Mouse (Mus musculus): ENCODE results near the gene Dio1. TPM values are rescaled to one million over a fixed set of nuclear protein-coding genes. Genes with fewer than 3 reads are reported as not detected.

Gene Dio1
- total and polyA plus RNA-seq, 3 experiments: 0.13 TPM; not detected in 2

- TF ChIP-seq E2F4 (IDR thresholded peaks at IDR 0.05; ENCODE audit: borderline replicate concordance, low read depth, low read length) (no peak), CHD2 (IDR thresholded peaks at IDR 0.05; ENCODE audit: low read length) (no peak), POLR2A (IDR thresholded peaks at IDR 0.05; ENCODE audit: control insufficient read depth in 1 of 2, insufficient read depth in 1 of 2, low read depth in 1 of 2, low read length in 2 of 2, poor library complexity in 1 of 2) (no peak), NRF1 (IDR thresholded peaks at IDR 0.05; ENCODE audit: insufficient read depth, low read depth, low read length, poor library complexity, severe bottlenecking) (no peak)
Observed at GRCm38 (mm10) chr4:107250494-107250893, 56.5 kb downstream of the Dio1 start (continued).

DNA sequence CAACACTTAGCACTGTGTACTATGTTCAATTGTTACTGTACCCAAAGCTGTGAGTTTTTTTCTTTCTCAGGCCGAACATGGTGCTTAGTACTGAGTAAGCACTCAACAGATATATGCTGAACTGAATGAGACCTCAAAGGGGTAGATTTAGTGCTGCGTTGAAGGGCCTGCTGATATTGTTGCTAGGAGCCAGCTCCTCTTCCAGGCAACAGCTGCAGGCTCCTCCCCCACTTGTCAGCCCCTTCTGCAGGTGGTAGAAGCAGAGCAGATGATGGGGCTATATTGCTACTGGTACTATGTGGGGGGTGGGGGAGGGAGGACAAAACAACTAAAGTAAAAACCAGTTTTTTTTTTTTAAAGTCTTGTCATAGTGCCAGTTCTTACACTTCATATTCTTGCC, 57.5 kb downstream of the Dio1 start:
- peaks cover 7 to 17% of the 10 kb centered on the region in 2 experiments for H3K36me3 ChIP-seq (ENCODE audit: control insufficient read depth in 1 of 2, insufficient read depth in 2 of 2, low read length in 2 of 2)
- peaks cover 13 to 20% of the 10 kb centered on the region in 2 experiments for H3K4me1 ChIP-seq (ENCODE audit: control insufficient read depth in 1 of 2, insufficient read depth in 2 of 2, low read length in 2 of 2)
- H3K27ac ChIP-seq (ENCODE audit: control insufficient read depth, low read depth, low read length): no peak overlapping the region
- H3K4me3 ChIP-seq (ENCODE audit: control insufficient read depth in 1 of 2, insufficient read depth in 1 of 2, low read depth in 2 of 2, low read length in 2 of 2): no peak overlapping the region
- H3K27me3 ChIP-seq (ENCODE audit: control insufficient read depth in 1 of 2, insufficient read depth in 2 of 2, low read length in 2 of 2): no peaks in the 10 kb centered on the region
- DNase-seq (ENCODE audit: low read depth, low spot score): peak; percentile 15
- no peak overlapping the region for H3K9ac ChIP-seq (ENCODE audit: control insufficient read depth, low read depth, low read length, poor library complexity, severe bottlenecking)
- H3K9me3 ChIP-seq (replicated peaks; ENCODE audit: insufficient read depth, low read length): no peaks in the 10 kb centered on the region
- no peak for TF ChIP-seq HCFC1 (IDR thresholded peaks at IDR 0.05; ENCODE audit: low read depth, low read length)
- TF ChIP-seq GABPA (IDR thresholded peaks at IDR 0.05; ENCODE audit: low read depth, low read length): no peak
- no peak for TF ChIP-seq MXI1 (IDR thresholded peaks at IDR 0.05; ENCODE audit: low read depth, low read length)
- no peak for TF ChIP-seq POLR2AphosphoS2 (IDR thresholded peaks at IDR 0.05; ENCODE audit: low read length)
- no peak for TF ChIP-seq ETS1 (IDR thresholded peaks at IDR 0.05; ENCODE audit: low read depth, low read length)
- TF ChIP-seq TAL1 (IDR thresholded peaks at IDR 0.05; ENCODE audit: low read length): no peak
- TF ChIP-seq JUND (IDR thresholded peaks at IDR 0.05; ENCODE audit: low read depth, low read length): no peak
- TF ChIP-seq TCF12 (IDR thresholded peaks at IDR 0.05; ENCODE audit: low read depth, low read length): no peak
- no peak for TF ChIP-seq MAZ (IDR thresholded peaks at IDR 0.05; ENCODE audit: low read depth, low read length)
- TF ChIP-seq ZC3H11A (IDR thresholded peaks at IDR 0.05; ENCODE audit: low read depth, low read length): no peak
- no peak for TF ChIP-seq MAFK (IDR thresholded peaks at IDR 0.05; ENCODE audit: borderline replicate concordance, low read depth, low read length)
- TF ChIP-seq ELF1 (IDR thresholded peaks at IDR 0.05; ENCODE audit: low read depth, low read length): no peak
- no peak for TF ChIP-seq TBP (IDR thresholded peaks at IDR 0.05; ENCODE audit: low read depth, low read length)
- peaks cover 8% of the 10 kb centered on the region for H3K79me2 ChIP-seq (ENCODE audit: control insufficient read depth, insufficient read depth, low read length, poor library complexity)

GRCm38 (mm10) chr4:107248061-107248460, 58.9 kb downstream of the Dio1 start:
- no peaks in the 10 kb centered on the region for H3K27me3 ChIP-seq (ENCODE audit: control insufficient read depth in 1 of 2, insufficient read depth in 2 of 2, low read length in 2 of 2)
- no peak overlapping the region for H3K4me3 ChIP-seq (ENCODE audit: control insufficient read depth in 1 of 2, insufficient read depth in 1 of 2, low read depth in 2 of 2, low read length in 2 of 2)
- peaks cover 10 to 20% of the 10 kb centered on the region in 2 experiments for H3K4me1 ChIP-seq (ENCODE audit: control insufficient read depth in 1 of 2, insufficient read depth in 2 of 2, low read length in 2 of 2)
- peaks cover 5% of the 10 kb centered on the region for H3K79me2 ChIP-seq (ENCODE audit: control insufficient read depth, insufficient read depth, low read length, poor library complexity)
- H3K27ac ChIP-seq (ENCODE audit: control insufficient read depth, low read depth, low read length): no peak overlapping the region
- H3K36me3 ChIP-seq (ENCODE audit: control insufficient read depth in 1 of 2, insufficient read depth in 2 of 2, low read length in 2 of 2): peaks cover 10 to 14% of the 10 kb centered on the region in 2 experiments
- H3K9ac ChIP-seq (ENCODE audit: control insufficient read depth, low read depth, low read length, poor library complexity, severe bottlenecking): no peak overlapping the region
- DNase-seq (ENCODE audit: low read depth, low spot score): no peak
- no peaks in the 10 kb centered on the region for H3K9me3 ChIP-seq (replicated peaks; ENCODE audit: insufficient read depth, low read length)
- TF ChIP-seq CHD1 (IDR thresholded peaks at IDR 0.05; ENCODE audit: low read depth, low read length) (no peak), USF1 (IDR thresholded peaks at IDR 0.05; ENCODE audit: low read depth, low read length) (no peak), RAD21 (IDR thresholded peaks at IDR 0.05; ENCODE audit: low read depth, low read length) (no peak)

Data from MEL (cell line).